Mouse (Mus musculus) small intestine, adult 2 months (tissue): ENCODE data around the gene Fam81a.

Experiments
- CTCF ChIP-seq: fragments of 200-500 bp; IDR thresholded peaks from 2 replicates; pipeline ENCODE4 v1.5.1; 2012; ENCODE audit warnings: low read depth, mild to moderate bottlenecking, control low read depth, inconsistent platforms, low read length, moderate library complexity, mixed read lengths; ENCODE audit not compliant: insufficient replicate concordance, insufficient read length; ENCODE audit errors: extremely low read depth
- POLR2A ChIP-seq: fragments of 200-500 bp; IDR thresholded peaks from 2 replicates; pipeline ENCODE4 v1.6.1; 2012; ENCODE audit warnings: low read depth, mild to moderate bottlenecking, control low read depth, inconsistent platforms, low read length, moderate library complexity

- TF ChIP-seq CTCF (no peak), POLR2A (no peak)
Observed at GRCm38 (mm10) chr9:70130786-70131185, 11.6 kb downstream of the Fam81a start.
